Mouse (Mus musculus): ENCODE results near the gene Smurf2.

The Smurf2 gene

GRCm38 (mm10) chr11:106905707-106906106 is 14.8 kb downstream of the Smurf2 start:
- DNase-seq: no peak

GRCm38 (mm10) chr11:106899804-106900203 is 20.7 kb downstream of the Smurf2 start:
- DNase-seq: no peak

GRCm38 (mm10) chr11:106896561-106897168 is 23.9 kb downstream of the Smurf2 start:
- DNase-seq: no peak

GRCm38 (mm10) chr11:106883656-106884055 is 36.9 kb downstream of the Smurf2 start:
- no peak for DNase-seq

- no peak for DNase-seq
Observed at GRCm38 (mm10) chr11:106872650-106873049, 47.9 kb downstream of the Smurf2 start.

- no peak for DNase-seq
Observed at GRCm38 (mm10) chr11:106851438-106851837, 69.1 kb downstream of the Smurf2 start.

- no peak for DNase-seq
Observed at GRCm38 (mm10) chr11:106842002-106842401, 78.5 kb downstream of the Smurf2 start.

GRCm38 (mm10) chr11:106828079-106828478 is 92.4 kb downstream of the Smurf2 start:
- no peak for DNase-seq

GRCm38 (mm10) chr11:106824403-106824802 is 96.1 kb downstream of the Smurf2 start:
- no peak for DNase-seq

- no peak for DNase-seq
Observed at GRCm38 (mm10) chr11:106823741-106824140, 96.8 kb downstream of the Smurf2 start.

- no peak for DNase-seq
Observed at GRCm38 (mm10) chr11:106822911-106823310, 97.6 kb downstream of the Smurf2 start.

- no peak for DNase-seq
Observed at GRCm38 (mm10) chr11:106822491-106822890, 98.0 kb downstream of the Smurf2 start.

- DNase-seq: no peak
Observed at GRCm38 (mm10) chr11:106821397-106821796, 99.1 kb downstream of the Smurf2 start.

GRCm38 (mm10) chr11:106820972-106821371 is 99.5 kb downstream of the Smurf2 start:
- peak; percentile 69 for DNase-seq

- no peak for DNase-seq
Observed at GRCm38 (mm10) chr11:106820252-106820651, 100.3 kb downstream of the Smurf2 start.

- DNase-seq: no peak
Observed at GRCm38 (mm10) chr11:106819595-106819994, 100.9 kb downstream of the Smurf2 start.

GRCm38 (mm10) chr11:106818341-106818740 is 102.2 kb downstream of the Smurf2 start:
- DNase-seq: no peak

GRCm38 (mm10) chr11:106817808-106818207 is 102.7 kb downstream of the Smurf2 start:
- no peak for DNase-seq

GRCm38 (mm10) chr11:106817156-106817555 is 103.4 kb downstream of the Smurf2 start:
- DNase-seq: no peak

GRCm38 (mm10) chr11:106816316-106816715 is 104.2 kb downstream of the Smurf2 start:
- no peak for DNase-seq

- no peak for DNase-seq
Observed at GRCm38 (mm10) chr11:106815761-106816160, 104.8 kb downstream of the Smurf2 start.

GRCm38 (mm10) chr11:106815331-106815730 is 105.2 kb downstream of the Smurf2 start:
- no peak for DNase-seq

GRCm38 (mm10) chr11:106814601-106815320 is 105.8 kb downstream of the Smurf2 start:
- DNase-seq: no peak

GRCm38 (mm10) chr11:106812410-106813136 is 107.9 kb downstream of the Smurf2 start:
- DNase-seq: no peak
